Mouse (Mus musculus) megakaryocyte-erythroid progenitor cell, adult 5-6 weeks (primary cell): ENCODE data around the gene Ltf. TPM values are rescaled to one million over a fixed set of nuclear protein-coding genes. Genes with fewer than 3 reads are reported as not detected.
A peak's percentile ranks its signal among the peaks of the same experiment; 100 is the strongest.

Source experiments
- ATAC-seq: replicated peaks from 2 replicates; pipeline ENCODE4 v1.8.0; 2016; ENCODE audit warnings: mild to moderate bottlenecking, inconsistent platforms; ENCODE audit not compliant: severe bottlenecking, poor library complexity, low FRiP score, low TSS enrichment
- total RNA-seq, 2 experiments: library from RNA; stranded (forward) in 1 of 2; stranded (reverse) in 1 of 2; fragments of 200-1000, 215-1000 nt in 1 of 2; fragments of >200 nt in 1 of 2; fragmentation: Nextera tagmentation in 1 of 2; gene quantifications; 2 replicates each; pipeline ENCODE4 v1.2.3; 2014 to 2017

The Ltf gene
- total RNA-seq, 2 experiments from 2014 or later: 33.5 TPM; not detected in 1

DNA sequence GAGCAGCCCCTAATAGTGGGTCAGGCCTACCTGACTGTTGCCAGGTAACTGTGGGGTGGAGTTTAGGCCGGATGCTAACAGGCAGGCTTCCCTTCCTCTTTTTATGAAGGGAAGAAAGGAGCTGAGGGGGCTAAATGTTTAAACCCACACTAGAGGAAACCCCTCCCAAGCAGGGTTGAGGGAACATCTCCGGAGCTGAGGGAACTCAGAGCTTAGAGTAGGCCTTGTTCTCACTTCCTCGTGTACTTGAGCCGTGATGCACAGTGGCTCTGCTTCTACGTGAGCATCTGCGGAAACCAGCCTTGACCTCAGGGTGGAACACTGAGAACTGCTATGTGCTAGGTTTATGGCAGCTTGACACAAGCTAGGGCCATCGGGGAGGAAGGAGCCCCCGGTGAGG is 61.7 kb downstream of the Ltf start:
- no peak for ATAC-seq

DNA sequence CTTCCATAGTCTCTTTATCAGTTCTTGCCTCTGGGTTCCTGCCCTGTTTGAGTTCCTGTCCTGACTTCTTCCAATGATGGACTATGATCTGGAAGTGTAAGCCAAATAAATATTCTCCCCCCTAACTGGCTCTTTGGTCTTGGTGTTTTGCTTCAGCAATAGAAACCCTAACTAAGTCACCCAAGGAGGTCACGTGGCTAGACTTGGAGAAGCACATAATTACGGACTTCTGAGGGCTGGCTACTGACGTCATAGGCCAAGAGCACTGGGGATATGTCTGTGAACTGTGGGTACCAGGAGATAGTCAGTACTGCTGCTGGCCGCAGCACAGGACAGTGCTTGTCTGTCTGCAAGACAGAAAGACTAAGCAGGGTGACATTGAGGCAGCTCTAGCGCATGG is 62.7 kb downstream of the Ltf start:
- ATAC-seq: no peak

DNA sequence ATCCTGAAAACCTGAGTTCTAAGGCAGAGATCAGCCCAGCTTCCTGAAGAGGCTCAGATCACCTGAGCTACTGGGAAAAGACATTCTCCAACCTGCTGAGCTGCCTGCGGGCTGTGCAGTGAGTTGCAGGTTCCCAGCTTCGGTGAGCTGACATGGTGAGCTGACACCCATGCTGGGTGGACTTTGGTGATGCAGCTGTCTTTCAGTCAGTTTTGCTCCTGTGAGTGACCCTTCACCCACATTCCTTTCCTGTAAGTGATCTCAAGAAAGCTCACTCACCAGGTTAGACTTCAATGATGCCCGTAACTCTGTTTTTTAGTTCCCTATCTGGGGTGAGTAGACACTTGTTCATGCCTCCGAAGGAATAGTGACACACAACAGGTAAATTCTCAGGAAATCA is 66.3 kb downstream of the Ltf start:
- ATAC-seq: no peak

DNA sequence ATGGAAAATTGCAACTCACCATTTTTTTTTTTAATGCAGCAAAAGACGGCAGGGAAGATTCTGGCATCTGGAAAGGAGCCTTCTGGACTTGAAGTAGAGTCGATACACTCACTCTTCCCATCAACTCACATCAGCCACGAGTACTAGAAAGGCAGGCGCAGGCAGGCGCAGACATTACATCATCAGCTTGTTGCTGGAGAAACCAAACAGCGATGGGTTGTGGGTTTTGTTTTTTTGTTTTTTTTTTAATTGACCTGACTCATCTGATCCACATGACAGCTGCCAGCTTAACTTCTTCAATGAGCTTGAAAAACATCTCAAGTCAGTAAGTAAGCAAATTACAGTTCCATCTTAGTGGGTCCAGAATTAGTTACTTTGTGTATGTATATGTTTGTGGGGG is 67.1 kb downstream of the Ltf start:
- ATAC-seq: no peak

DNA sequence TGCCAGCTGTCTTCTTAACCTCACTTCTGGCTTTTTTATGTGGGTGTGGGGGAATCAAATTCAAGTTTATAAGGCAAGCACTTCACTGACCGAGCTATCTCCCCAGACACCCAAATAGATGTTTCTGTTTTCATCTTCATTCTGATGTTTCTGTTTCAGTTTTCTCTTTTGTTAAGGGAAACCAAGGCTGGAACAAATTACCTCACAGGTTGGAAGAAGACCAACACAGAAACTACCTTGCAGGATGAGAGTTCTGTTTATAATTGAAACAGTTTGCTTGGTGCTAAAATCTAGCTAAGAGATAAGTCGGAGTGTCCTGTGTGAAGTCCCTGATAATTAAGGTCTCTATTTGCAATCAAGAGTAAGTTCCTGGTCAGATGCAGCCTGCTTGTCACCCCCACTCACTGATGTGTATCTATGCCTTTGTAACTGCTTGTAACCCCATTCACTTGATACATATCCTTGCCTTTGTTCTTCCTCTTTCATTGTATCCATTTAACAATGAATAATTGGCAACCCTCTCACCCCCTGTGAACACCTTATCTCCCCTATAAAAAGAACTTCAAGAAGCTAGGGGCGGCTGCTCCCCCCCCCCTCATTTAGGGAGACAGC is 68.0 kb downstream of the Ltf start:
- no peak for ATAC-seq

DNA sequence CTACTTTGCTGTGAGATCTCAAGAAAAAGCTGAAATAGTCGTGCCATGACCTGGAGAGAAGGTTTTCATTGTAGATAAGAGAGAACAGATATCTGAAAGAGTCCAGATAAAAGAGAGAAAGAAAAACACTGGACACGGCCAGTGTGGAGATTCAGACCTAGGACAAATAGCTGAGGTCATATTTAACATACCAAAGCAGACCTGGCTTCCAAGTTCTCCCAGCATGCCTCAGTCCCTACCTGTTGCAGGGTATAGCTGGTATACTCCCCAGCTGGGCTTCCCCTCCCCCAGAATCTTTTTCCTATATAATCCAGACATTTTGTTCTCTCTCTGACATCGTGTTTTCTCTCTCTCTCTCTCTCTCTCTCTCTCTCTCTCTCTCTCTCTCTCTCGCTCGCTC is 68.9 kb downstream of the Ltf start:
- 0 out of 2 replicates have a peak, but pooled peaks have one; percentile 13 for ATAC-seq

DNA sequence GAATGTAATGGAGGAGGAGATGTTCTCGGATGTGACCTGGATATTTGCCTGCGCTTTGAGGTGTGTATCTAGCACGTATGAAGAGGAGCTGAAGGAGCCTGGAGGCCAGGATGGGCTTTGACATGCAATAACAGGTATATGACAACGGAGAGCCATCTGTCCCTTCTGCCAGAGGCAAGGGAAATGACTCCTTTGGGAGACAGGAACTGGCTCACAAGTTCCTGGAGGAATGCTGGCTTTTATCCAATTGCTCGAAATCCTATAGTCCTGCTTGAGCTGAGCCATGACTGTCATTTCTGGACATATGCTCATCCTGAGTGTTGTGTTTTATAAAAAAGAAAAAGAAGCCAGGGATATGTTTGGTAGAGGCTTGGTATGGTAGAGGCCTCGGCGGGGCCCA is 69.8 kb downstream of the Ltf start:
- ATAC-seq: no peak

Other genes starting within 250 kb of the Ltf start
- gene Prss42, start 221.1 kb upstream of the Ltf start, total RNA-seq (2014; fragmentation: Nextera tagmentation): not detected in 2 replicates
- not detected in 2 replicates for gene Prss42, start 221.1 kb upstream of the Ltf start, total RNA-seq (2017)
- gene Prss44, start 205.3 kb upstream of the Ltf start, total RNA-seq (2014; fragmentation: Nextera tagmentation): not detected in 2 replicates
- not detected in 2 replicates for gene Prss44, start 205.3 kb upstream of the Ltf start, total RNA-seq (2017)
- not detected in 2 replicates for gene Prss43, start 192.6 kb upstream of the Ltf start, total RNA-seq (2014; fragmentation: Nextera tagmentation)
- gene Prss43, start 192.6 kb upstream of the Ltf start, total RNA-seq (2017): not detected in 2 replicates
- gene Prss45, start 184.7 kb upstream of the Ltf start, total RNA-seq (2014; fragmentation: Nextera tagmentation): not detected in 2 replicates
- not detected in 2 replicates for gene Prss45, start 184.7 kb upstream of the Ltf start, total RNA-seq (2017)
- not detected in 2 replicates for gene Prss46, start 174.8 kb upstream of the Ltf start, total RNA-seq (2014; fragmentation: Nextera tagmentation)
- not detected in 2 replicates for gene Prss46, start 174.8 kb upstream of the Ltf start, total RNA-seq (2017)
- 37.4 and 42.3 TPM in 2 replicates for gene Prss50, start 161.3 kb upstream of the Ltf start, total RNA-seq (2014; fragmentation: Nextera tagmentation)
- 16.5 and 28.2 TPM in 2 replicates for gene Prss50, start 161.3 kb upstream of the Ltf start, total RNA-seq (2017)
- gene Als2cl, start 139.4 kb upstream of the Ltf start, total RNA-seq (2014; fragmentation: Nextera tagmentation): 3.7 TPM in 1 of 2 replicates, not detected in the other
- gene Als2cl, start 139.4 kb upstream of the Ltf start, total RNA-seq (2017): 0.66 and 1.0 TPM in 2 replicates
- 0.94 TPM in 1 of 2 replicates, not detected in the other for gene Tmie, start 139.2 kb upstream of the Ltf start, total RNA-seq (2014; fragmentation: Nextera tagmentation)
- 0.88 TPM in 1 of 2 replicates, not detected in the other for gene Tmie, start 139.2 kb upstream of the Ltf start, total RNA-seq (2017)
- not detected in 2 replicates for gene Fam240a, start 102.4 kb upstream of the Ltf start, total RNA-seq (2014; fragmentation: Nextera tagmentation)
- gene Fam240a, start 102.4 kb upstream of the Ltf start, total RNA-seq (2017): not detected in 2 replicates
- gene Tdgf1, start 73.1 kb upstream of the Ltf start, total RNA-seq (2014; fragmentation: Nextera tagmentation): not detected in 2 replicates
- gene Tdgf1, start 73.1 kb upstream of the Ltf start, total RNA-seq (2017): not detected in 2 replicates
- 1.2 TPM in 1 of 2 replicates, not detected in the other for gene Lrrc2, start 67.7 kb upstream of the Ltf start, total RNA-seq (2014; fragmentation: Nextera tagmentation)
- gene Lrrc2, start 67.7 kb upstream of the Ltf start, total RNA-seq (2017): 0.72 TPM in 1 of 2 replicates, not detected in the other
- not detected in 2 replicates for gene Rtp3, start 28.7 kb upstream of the Ltf start, total RNA-seq (2014; fragmentation: Nextera tagmentation)
- not detected in 2 replicates for gene Rtp3, start 28.7 kb upstream of the Ltf start, total RNA-seq (2017)
- gene Ccrl2, start 38.2 kb downstream of the Ltf start, total RNA-seq (2014; fragmentation: Nextera tagmentation): 0.82 and 1.8 TPM in 2 replicates
- 1.8 and 3.1 TPM in 2 replicates for gene Ccrl2, start 38.2 kb downstream of the Ltf start, total RNA-seq (2017)
- 15.9 and 31.8 TPM in 2 replicates for gene Lrrfip2, start 98.3 kb downstream of the Ltf start, total RNA-seq (2014; fragmentation: Nextera tagmentation)
- gene Lrrfip2, start 98.3 kb downstream of the Ltf start, total RNA-seq (2017): 54.7 and 56.0 TPM in 2 replicates